Mouse (Mus musculus) gastrocnemius, postnatal 36 days (tissue): Measurements from ENCODE around the gene Gpi1. TPM values are rescaled to one million over a fixed set of nuclear protein-coding genes. Genes with fewer than 3 reads are reported as not detected.

Experiments
- DNase-seq, 2 experiments: peaks; one replicate each; pipeline ENCODE4 v3.0.0; 2022
- intact Hi-C: fragments of 180-260 bp; cut with DNase I; formaldehyde crosslinking; loops from one replicate; pipeline ENCODE4 v1.15.1; 2025
- long read RNA-seq, 2 experiments: library from polyadenylated mRNA; stranded (forward); transcript quantifications; one replicate each; pipeline ENCODE4 v2.0.0; 2021
- total RNA-seq, 2 experiments: library from RNA; stranded (reverse); gene quantifications; 2 replicates each; pipeline ENCODE4 v1.2.3; 2021

Gpi1 gene
- total RNA-seq: 1,000 to 10,000 TPM; 1,148 to 1,175 TPM
- long read RNA-seq, experiment 1, transcript Gpi1-203 (9 exons, 3,195 nt): minor isoform, 5 of 1,009 reads
- long read RNA-seq, experiment 1, transcript Gpi1-201 (18 exons, 2,884 nt): major isoform, 665 of 1,009 reads
- long read RNA-seq, experiment 1, partial matches to known transcripts: 294 of 1,009 reads
- long read RNA-seq, experiment 1, other reads (novel, unspliced or antisense): 45 of 1,009 reads
- long read RNA-seq, experiment 2, transcript Gpi1-203 (9 exons, 3,195 nt): minor isoform, 7 of 1,252 reads
- long read RNA-seq, experiment 2, transcript Gpi1-201 (18 exons, 2,884 nt): major isoform, 868 of 1,252 reads
- long read RNA-seq, experiment 2, partial matches to known transcripts: 321 of 1,252 reads
- long read RNA-seq, experiment 2, other reads (novel, unspliced or antisense): 56 of 1,252 reads

DNA sequence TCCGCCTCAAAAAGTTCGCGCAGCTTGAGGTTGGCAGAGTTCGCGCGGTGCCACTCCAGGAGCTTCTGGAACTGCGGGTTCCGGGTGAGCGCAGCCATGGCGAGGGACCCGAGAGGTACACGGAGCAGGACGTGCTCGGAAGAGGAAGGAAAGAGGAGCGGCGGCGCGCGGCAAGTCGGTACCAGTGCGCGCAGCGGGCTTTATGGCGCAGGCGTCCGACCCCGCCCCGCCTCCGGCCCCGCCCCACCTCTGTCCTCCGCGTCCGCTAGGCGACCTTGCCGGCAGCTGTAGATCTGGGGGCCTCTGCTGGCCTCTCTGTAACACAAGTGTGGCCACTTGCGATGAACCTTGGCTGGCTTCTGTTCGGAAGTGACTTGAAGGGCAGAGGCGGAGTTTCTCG is at the start of gene Gpi1:
Gene Gpi1, minus strand, starts transcription at position 221 of the 400 bp plus-strand sequence.
- intact Hi-C loops: no loop called here
- DNase-seq: peak; percentile 72 to 73

GRCm38 (mm10) chr7:34277656-34278055 is 47.5 kb upstream of the Gpi1 start:
- DNase-seq: peak in 1 of 2 experiments; percentile 35
- intact Hi-C loops: no loop called here

GRCm38 (mm10) chr7:34276066-34276465 is 45.9 kb upstream of the Gpi1 start:
- intact Hi-C loops: no loop called here
- DNase-seq: no peak

- intact Hi-C loops: no loop called here
- no peak for DNase-seq
Measured at GRCm38 (mm10) chr7:34272465-34272864, 42.3 kb upstream of the Gpi1 start.

DNA sequence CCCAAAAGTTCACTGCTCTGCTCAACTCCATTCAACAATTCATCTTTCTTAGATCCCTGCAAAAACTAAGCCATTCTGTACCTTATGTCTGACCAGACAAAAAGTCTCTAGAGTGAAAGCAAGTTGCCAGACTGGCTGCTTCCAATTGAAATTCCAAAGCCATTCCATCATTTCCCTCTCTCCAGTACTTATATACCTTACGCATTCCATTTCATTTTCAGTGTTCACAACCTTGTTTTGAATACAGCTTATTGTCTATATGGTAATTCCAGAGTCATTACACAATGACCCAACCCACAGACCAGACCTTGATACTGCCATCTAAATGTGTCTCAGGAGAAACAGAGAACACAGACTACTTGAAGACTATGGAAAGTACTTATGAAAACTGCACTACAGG is 38.3 kb upstream of the Gpi1 start:
- intact Hi-C loops: loop anchor here (5.0 kb wide), 1 partner anchor 69 kb away; no protein-coding TSS in a partner anchor

GRCm38 (mm10) chr7:34266421-34266820 is 36.3 kb upstream of the Gpi1 start:
- DNase-seq: no peak
- intact Hi-C loops: loop anchor here (5.0 kb wide), 1 partner anchor 71 kb away; no protein-coding TSS in a partner anchor

More for the DNA sequence above, 38.3 kb upstream of the Gpi1 start:
- DNase-seq: no peak

GRCm38 (mm10) chr7:34265876-34266346 is 35.8 kb upstream of the Gpi1 start:
- intact Hi-C loops: loop anchor here (5.0 kb wide), 1 partner anchor 71 kb away; no protein-coding TSS in a partner anchor

GRCm38 (mm10) chr7:34263437-34263836 is 33.3 kb upstream of the Gpi1 start:
- intact Hi-C loops: no loop called here
- no peak for DNase-seq

More at GRCm38 (mm10) chr7:34265876-34266346, 35.8 kb upstream of the Gpi1 start:
- DNase-seq: peak; percentile 22 to 43

DNA sequence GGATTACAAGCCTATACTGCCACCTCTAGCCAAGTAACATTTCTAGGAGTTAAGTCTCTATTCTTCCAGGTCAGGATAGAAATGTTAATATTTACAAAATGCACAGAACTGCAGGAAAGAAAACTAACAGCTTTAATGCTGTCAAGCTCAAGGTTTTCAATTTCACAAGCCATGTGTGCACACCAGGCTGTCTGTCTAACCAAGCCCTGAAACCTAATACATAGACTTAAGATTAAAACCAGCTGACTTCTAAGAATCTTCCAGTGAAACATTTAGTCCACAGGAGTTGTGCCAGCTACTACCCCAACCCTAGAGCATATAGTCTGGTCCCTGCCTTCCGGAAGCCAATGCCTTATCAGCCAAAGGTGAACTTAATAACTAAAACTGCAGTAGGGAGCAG is 28.3 kb upstream of the Gpi1 start:
- no peak for DNase-seq
- intact Hi-C loops: no loop called here

GRCm38 (mm10) chr7:34257279-34257678 is 27.1 kb upstream of the Gpi1 start:
- intact Hi-C loops: no loop called here
- no peak for DNase-seq

- no peak for DNase-seq
- intact Hi-C loops: no loop called here
Measured at GRCm38 (mm10) chr7:34255916-34256315, 25.8 kb upstream of the Gpi1 start.

DNA sequence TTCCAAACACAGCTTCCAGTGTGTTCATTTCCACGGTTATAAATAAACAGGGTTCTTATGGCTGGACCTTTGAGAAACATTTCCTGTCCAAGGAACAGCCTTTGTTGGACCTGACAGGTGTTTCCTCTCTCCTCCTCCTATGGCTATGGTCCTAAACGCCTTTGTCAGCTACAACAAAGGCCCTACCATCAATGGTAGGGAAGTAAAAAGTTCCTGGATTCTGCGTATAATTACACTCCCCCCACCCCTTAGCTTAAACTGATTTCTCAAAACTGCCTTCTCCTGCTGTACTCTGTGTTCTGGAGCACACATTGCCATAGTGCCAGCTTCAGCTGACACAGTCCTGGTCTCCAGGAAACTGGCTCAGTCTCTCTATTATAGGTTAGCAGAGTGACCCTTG is 25.0 kb upstream of the Gpi1 start:
- intact Hi-C loops: no loop called here
- no peak for DNase-seq

DNA sequence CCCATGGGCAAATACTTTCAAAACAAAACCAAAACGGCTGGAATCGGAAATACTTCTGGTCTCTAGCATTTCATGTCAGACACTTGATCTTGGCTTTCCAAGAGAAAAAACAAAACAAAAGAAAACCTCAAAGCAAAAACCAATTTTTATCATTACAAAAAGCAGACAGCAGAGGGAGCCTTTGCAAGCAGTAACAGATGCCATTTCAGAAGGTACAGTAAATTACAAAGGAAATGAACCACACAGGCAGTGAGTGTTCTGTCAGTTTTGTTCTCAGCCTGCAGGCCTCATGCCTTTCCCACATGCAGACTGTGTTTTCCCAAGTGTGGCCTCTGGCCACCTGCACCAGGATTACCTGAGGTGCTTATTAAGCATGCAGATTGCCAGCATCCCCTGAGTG is 21.9 kb upstream of the Gpi1 start:
- intact Hi-C loops: loop anchor here (5.0 kb wide), 1 partner anchor 105 kb away; no protein-coding TSS in a partner anchor
- no peak for DNase-seq

- DNase-seq: no peak
Measured at GRCm38 (mm10) chr7:34250738-34251137, 20.6 kb upstream of the Gpi1 start, which contains the start of gene Gm6096. Gene Gm6096 (plus strand): TSS chr7:34251038.

DNA sequence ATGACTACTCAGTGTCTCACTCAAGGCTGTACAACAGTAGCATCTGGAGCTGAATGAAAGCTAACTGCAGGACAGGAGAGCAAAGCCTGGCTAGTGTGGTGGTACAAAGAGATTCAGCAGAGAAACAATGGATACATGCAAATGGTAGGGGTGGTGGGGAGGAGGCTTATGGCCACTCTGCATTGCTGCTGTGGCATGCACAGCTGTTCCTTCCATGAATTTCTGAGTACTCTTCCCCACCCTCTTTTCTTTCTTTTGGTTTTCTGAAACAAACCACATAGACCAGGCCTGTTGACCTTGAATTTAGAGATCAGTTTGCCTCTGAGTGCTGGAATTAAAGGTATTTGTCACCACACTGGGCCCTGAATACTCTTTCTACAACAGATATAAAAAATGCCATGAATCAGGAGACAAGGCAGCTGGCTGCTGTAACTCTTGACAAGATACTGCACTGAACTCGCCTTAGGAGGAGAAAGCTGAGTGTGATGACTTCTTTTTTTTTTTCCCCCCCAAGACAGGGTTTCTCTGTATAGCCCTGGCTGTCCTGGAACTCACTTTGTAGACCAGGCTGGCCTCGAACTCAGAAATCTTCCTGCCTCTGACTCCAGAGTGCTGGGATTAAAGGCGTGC is 16.8 kb upstream of the Gpi1 start:
- intact Hi-C loops: loop anchor here (10.0 kb wide), 1 partner anchor 398 kb away; no protein-coding TSS in a partner anchor
- DNase-seq: no peak

More at GRCm38 (mm10) chr7:34250738-34251137, 20.6 kb upstream of the Gpi1 start, which contains the start of gene Gm6096:
- intact Hi-C loops: loop anchor here (5.0 kb wide), 1 partner anchor 107 kb away; no protein-coding TSS in a partner anchor

GRCm38 (mm10) chr7:34242176-34242575 is 12.0 kb upstream of the Gpi1 start:
- no peak for DNase-seq
- intact Hi-C loops: loop anchor here (10.0 kb wide), 1 partner anchor 403 kb away; no protein-coding TSS in a partner anchor

- no peak for DNase-seq
- intact Hi-C loops: no loop called here
Measured at GRCm38 (mm10) chr7:34238086-34238485, 8.0 kb upstream of the Gpi1 start.

DNA sequence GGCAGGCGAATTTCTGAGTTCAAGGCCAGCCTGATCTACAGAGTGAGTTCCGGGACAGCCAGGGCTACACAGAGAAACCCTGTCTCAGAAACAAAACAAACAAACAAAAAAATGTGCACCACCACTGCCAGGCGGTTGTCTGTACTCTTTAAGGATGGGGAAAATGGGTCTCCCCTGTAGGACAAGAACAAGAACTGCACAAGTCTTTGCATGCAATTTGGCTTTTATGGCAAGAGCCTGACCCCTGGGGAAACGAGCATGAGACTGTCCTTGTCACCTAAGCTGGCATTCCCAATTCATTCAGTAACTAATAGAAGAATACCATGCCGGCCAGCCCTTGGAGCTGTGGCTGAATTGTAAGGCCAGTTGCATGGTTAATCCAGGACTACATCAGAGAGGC is 5.5 kb upstream of the Gpi1 start:
- no peak for DNase-seq
- intact Hi-C loops: no loop called here

- intact Hi-C loops: no loop called here
- DNase-seq: no peak
Measured at GRCm38 (mm10) chr7:34234610-34235561, 4.8 kb upstream of the Gpi1 start.
